Mouse (Mus musculus): ENCODE results near the gene Olfr1166. TPM values are rescaled to one million over a fixed set of nuclear protein-coding genes. Genes with fewer than 3 reads are reported as not detected.
"Not testable (repeated sequence)": the region's sequence is repeated elsewhere in the genome, so short reads cannot be mapped to it uniquely, and the experiment has no call there.

Gene Olfr1166
- total RNA-seq (2021): not detected

- DNase-seq (ENCODE audit: extremely low spot score in 1 of 2, low spot score in 1 of 2): no peak
These were observed at the start of gene Olfr1166 for GRCm38 (mm10) chr2:88128172-88128571. Gene Olfr1166 (minus strand): TSS chr2:88128272.

DNA sequence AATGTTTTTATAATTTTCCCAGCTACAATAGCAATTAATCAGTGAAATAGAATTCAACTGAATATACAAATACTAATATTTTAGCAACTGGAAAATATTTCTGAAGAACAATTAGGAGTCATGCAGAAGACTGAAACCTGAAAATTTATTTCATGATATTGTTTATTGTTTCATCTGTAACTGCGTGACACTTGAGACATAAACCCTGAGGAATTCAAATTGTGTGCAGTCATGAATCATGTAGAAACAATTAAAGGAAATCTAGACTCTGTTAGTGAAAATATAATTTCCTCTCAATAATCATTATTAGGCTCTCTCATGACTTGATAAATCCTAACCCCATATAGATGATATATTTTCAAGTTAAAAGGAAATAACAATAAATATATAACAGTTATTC lies 27.0 kb upstream of the Olfr1166 start, which contains the start of gene Olfr1167:
Gene Olfr1167, minus strand, starts transcription at position 101 of the 400 bp plus-strand sequence.
- DNase-seq (ENCODE audit: extremely low spot score in 1 of 2, low spot score in 1 of 2): not testable (repeated sequence)

GRCm38 (mm10) chr2:88093866-88094265 lies 34.2 kb downstream of the Olfr1166 start, which contains the start of gene Olfr1164:
Gene Olfr1164 (minus strand): TSS chr2:88093966.
- no peak for DNase-seq (ENCODE audit: extremely low spot score in 1 of 2, low spot score in 1 of 2)

Other genes with a start within 250 kb of the Olfr1166 start
- not detected for gene Olfr1153, start 233.3 kb downstream of the Olfr1166 start, total RNA-seq (2021)
- not detected for gene Olfr1154, start 223.1 kb downstream of the Olfr1166 start, total RNA-seq (2021)
- gene Olfr1155, start 183.1 kb downstream of the Olfr1166 start, total RNA-seq (2021): not detected
- under 1 TPM in 1 of 2 experiments, not detected in 1; 0.14 TPM for gene Olfr1156, start 175.2 kb downstream of the Olfr1166 start, total RNA-seq (2021)
- gene Olfr1157, start 160.0 kb downstream of the Olfr1166 start, total RNA-seq (2021): not detected
- gene Olfr74, start 153.6 kb downstream of the Olfr1166 start, total RNA-seq (2021): not detected
- not detected for gene Olfr1158, start 138.2 kb downstream of the Olfr1166 start, total RNA-seq (2021)
- gene Olfr1160, start 120.0 kb downstream of the Olfr1166 start, total RNA-seq (2021): not detected
- gene Olfr1161, start 105.5 kb downstream of the Olfr1166 start, total RNA-seq (2021): not detected
- not detected for gene Olfr73, start 90.6 kb downstream of the Olfr1166 start, total RNA-seq (2021)
- gene Olfr1162, start 77.1 kb downstream of the Olfr1166 start, total RNA-seq (2021): not detected
- gene Olfr1163, start 56.4 kb downstream of the Olfr1166 start, total RNA-seq (2021): not detected
- not detected for gene Olfr1164, start 34.3 kb downstream of the Olfr1166 start, total RNA-seq (2021)
- gene Olfr1167, start 26.9 kb upstream of the Olfr1166 start, total RNA-seq (2021): not detected
- gene Olfr1168, start 53.6 kb upstream of the Olfr1166 start, total RNA-seq (2021): not detected
- not detected for gene Olfr1170, start 100.1 kb upstream of the Olfr1166 start, total RNA-seq (2021)
- not detected for gene Olfr1173, start 151.6 kb upstream of the Olfr1166 start, total RNA-seq (2021)
- gene Olfr1174-ps, start 186.9 kb upstream of the Olfr1166 start, total RNA-seq (2021): not detected
- gene Olfr1175-ps, start 198.9 kb upstream of the Olfr1166 start, total RNA-seq (2021): not detected
- gene Olfr1176, start 208.4 kb upstream of the Olfr1166 start, total RNA-seq (2021): not detected
- not detected for gene Olfr1177-ps, start 218.2 kb upstream of the Olfr1166 start, total RNA-seq (2021)

Data from layer of hippocampus, postnatal 25 days (tissue).